ENCODE assay signal across 12 mouse cellular contexts in the genomic region with DNA sequence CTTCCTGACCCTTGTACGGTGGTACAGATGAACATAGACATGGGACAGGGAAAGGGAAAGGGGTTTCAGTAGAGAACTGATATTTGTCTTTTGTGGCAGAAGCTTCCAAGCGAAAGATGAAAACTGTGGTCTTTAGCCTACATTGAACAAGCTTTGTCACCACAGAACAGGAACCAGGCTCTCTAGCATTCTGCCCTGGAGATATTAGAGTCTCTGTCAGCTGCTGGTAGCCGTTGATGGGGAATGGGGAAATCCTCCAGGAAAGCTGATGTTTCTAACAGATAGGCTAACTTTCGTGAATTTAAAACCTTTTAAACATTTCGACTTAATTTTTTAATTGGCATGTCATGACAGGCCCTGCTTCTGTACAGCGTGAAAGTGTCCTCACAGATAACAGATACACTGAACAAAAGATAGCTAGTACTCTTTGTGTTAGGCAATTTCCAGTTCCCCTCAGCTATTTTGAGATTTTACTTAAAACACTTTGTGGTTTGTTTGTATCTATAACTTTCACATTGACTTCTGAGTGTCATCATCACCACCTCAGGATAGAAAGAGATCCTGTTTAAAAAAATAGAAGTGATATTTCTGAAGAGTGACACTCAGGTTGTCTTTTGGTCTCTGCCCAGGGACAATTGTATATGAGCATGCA. TPM values are rescaled to one million over a fixed set of nuclear protein-coding genes. Genes with fewer than 3 reads are reported as not detected.
DNase-seq lines count a peak whose midpoint lies in the region; ATAC-seq lines count a peak whose summit lies in the region.
"Had no signal": no experiment of that assay in that cellular context is flagged by ENCODE, and none has a peak within 500 bp of the region (broad histone marks: within the 10 kb centered on the region; RNA-seq: fewer than 3 reads in every experiment).

No protein-coding gene starts in this region.

- peak overlapping the region; percentile 83 for H3K4me2 ChIP-seq in heart, embryonic 13.5 days

- H3K4me1 ChIP-seq in heart, embryonic 13.5 days: peaks cover 15% of the 10 kb centered on the region

- H3K27ac ChIP-seq in heart, embryonic 13.5 days (replicated peaks): no peak overlapping the region

- H3K36me3 ChIP-seq in heart, embryonic 13.5 days: no peaks in the 10 kb centered on the region

- peak overlapping the region; percentile 70; the same call in 1 of the 2 replicates for H3K4me3 ChIP-seq in heart, embryonic 13.5 days

- H3K9me3 ChIP-seq in heart, embryonic 13.5 days: no peaks in the 10 kb centered on the region

- H3K27me3 ChIP-seq in heart, embryonic 13.5 days (replicated peaks): 0 out of 2 replicates have a peak, but pooled peaks cover 15% of the 10 kb centered on the region

- no peak for ATAC-seq in heart, embryonic 13.5 days (ENCODE audit: extremely low read depth, insufficient number of reproducible peaks, low FRiP score, low TSS enrichment)
- peak; percentile 51 for ATAC-seq in granulocyte monocyte progenitor cell, adult 5-6 weeks (replicated peaks; ENCODE audit: poor library complexity, severe bottlenecking)
- ATAC-seq in megakaryocyte progenitor cell, adult 5-6 weeks (replicated peaks; ENCODE audit: poor library complexity): peak; percentile 35

- WGBS in heart, embryonic 13.5 days: 56% methylated on average over 6 of the region's 6 CpGs

- H3K9ac ChIP-seq in heart, embryonic 13.5 days: no peak overlapping the region

- no peak for DNase-seq in heart, adult 8-10 months (ENCODE audit: low spot score)
- DNase-seq in B cell, adult 2 months: peak; percentile 44 to 52
- no peak for DNase-seq in adrenal gland, adult 2 months
- DNase-seq in layer of hippocampus, postnatal 14 days (ENCODE audit: low spot score in 2 of 2): no peak
- DNase-seq in spleen, adult 12 weeks (ENCODE audit: low spot score): no peak
- DNase-seq: heart, postnatal 4 days; kidney, postnatal 10 days; lung, postnatal 4 days; thymus, adult 18-20 months had no signal

RNA-seq across cellular contexts. Expression of a gene that starts 1.4 kb away (rescaled TPM):
- polyA plus RNA-seq in heart, embryonic 13.5 days (2015; fragmentation: Nextera tagmentation; extraction: Ambion mirVana): 5.0 and 5.1 TPM in 2 replicates
- total RNA-seq in heart, adult 8-10 months (2022): 1 to 10 TPM; 2.2 to 4.1 (median 2.9) TPM
- total RNA-seq in granulocyte monocyte progenitor cell, adult 5-6 weeks (2014; fragmentation: Nextera tagmentation): 1.9 and 3.9 TPM in 2 replicates
- 5.5 and 7.2 TPM in 2 replicates for total RNA-seq in granulocyte monocyte progenitor cell, adult 5-6 weeks (2017)
- 2.0 and 2.2 TPM in 2 replicates for total RNA-seq in megakaryocyte progenitor cell, adult 5-6 weeks (2015)
- 4.0 and 5.3 TPM in 2 replicates for total RNA-seq in megakaryocyte progenitor cell, adult 5-6 weeks (2017)
- total RNA-seq in adrenal gland, adult 2 months (2021): 10 to 100 TPM in 1 of 2 experiments, 1 to 10 TPM in 1; 4.9 to 11.2 TPM
- polyA plus RNA-seq in adrenal gland, adult 2 months (2012; rRNA removed): 3.3 and 3.7 TPM in 2 replicates
- total RNA-seq in layer of hippocampus, postnatal 14 days (2021): 1 to 10 TPM; 2.1 to 2.5 TPM

RNA-seq across cellular contexts. Expression of a gene that starts 58.7 kb away (rescaled TPM):
- polyA plus RNA-seq in heart, embryonic 13.5 days (2015; fragmentation: Nextera tagmentation; extraction: Ambion mirVana): 2,381 and 2,697 TPM in 2 replicates
- total RNA-seq in heart, adult 8-10 months (2022): 100 to 1,000 TPM; 630 to 827 (median 696) TPM
- 2.2 and 5.2 TPM in 2 replicates for total RNA-seq in granulocyte monocyte progenitor cell, adult 5-6 weeks (2014; fragmentation: Nextera tagmentation)
- 1.2 and 1.6 TPM in 2 replicates for total RNA-seq in granulocyte monocyte progenitor cell, adult 5-6 weeks (2017)
- 2.2 and 3.2 TPM in 2 replicates for total RNA-seq in megakaryocyte progenitor cell, adult 5-6 weeks (2015)
- 1.8 and 4.9 TPM in 2 replicates for total RNA-seq in megakaryocyte progenitor cell, adult 5-6 weeks (2017)
- total RNA-seq in adrenal gland, adult 2 months (2021): 1 to 10 TPM; 2.2 to 3.1 TPM
- 0.40 and 1.6 TPM in 2 replicates for polyA plus RNA-seq in adrenal gland, adult 2 months (2012; rRNA removed)
- total RNA-seq in layer of hippocampus, postnatal 14 days (2021): 1 to 10 TPM; 3.6 to 4.9 TPM

RNA-seq across cellular contexts. Expression of a gene that starts 58.7 kb away (rescaled TPM):
- 31.7 TPM in 2 replicates for polyA plus RNA-seq in heart, embryonic 13.5 days (2015; fragmentation: Nextera tagmentation; extraction: Ambion mirVana)
- total RNA-seq in heart, adult 8-10 months (2022): 10 to 100 TPM; 24.6 to 33.6 (median 30.5) TPM
- 41.5 and 47.6 TPM in 2 replicates for total RNA-seq in granulocyte monocyte progenitor cell, adult 5-6 weeks (2014; fragmentation: Nextera tagmentation)
- total RNA-seq in granulocyte monocyte progenitor cell, adult 5-6 weeks (2017): 44.2 and 60.1 TPM in 2 replicates
- 72.1 and 80.0 TPM in 2 replicates for total RNA-seq in megakaryocyte progenitor cell, adult 5-6 weeks (2015)
- total RNA-seq in megakaryocyte progenitor cell, adult 5-6 weeks (2017): 48.6 and 58.0 TPM in 2 replicates
- 10 to 100 TPM; 69.2 to 76.1 TPM for total RNA-seq in adrenal gland, adult 2 months (2021)
- 1.9 and 2.2 TPM in 2 replicates for polyA plus RNA-seq in adrenal gland, adult 2 months (2012; rRNA removed)
- 10 to 100 TPM; 64.6 to 65.4 TPM for total RNA-seq in layer of hippocampus, postnatal 14 days (2021)

Comparison
In these comparisons a context has a peak if more than half of its experiments do, and no peak if none do; other contexts are left out.
1. DNase-seq: peak in B cell, adult 2 months (2 of 2); none in heart, adult 8-10 months (single experiment), adrenal gland, adult 2 months (single experiment), layer of hippocampus, postnatal 14 days (0 of 2) and spleen, adult 12 weeks (single experiment).
2. RNA of a gene that starts 58.7 kb away (total RNA-seq): 630 to 827 TPM in heart, adult 8-10 months; 1.2 to 5.2 TPM in granulocyte monocyte progenitor cell, adult 5-6 weeks, 1.8 to 4.9 TPM in megakaryocyte progenitor cell, adult 5-6 weeks, 3.6 to 4.9 TPM in layer of hippocampus, postnatal 14 days and 2.2 to 3.1 TPM in adrenal gland, adult 2 months; every median in the first group is over 100 times any median in the second.